Mouse (Mus musculus): ENCODE measurements at regions not wholly inside any gene's neighbourhood (a gene's known extent, or its start where the extent isn't known, plus 50 kb on each side); places are given as distances from the start of the nearest gene placed in this dataset.

DNA sequence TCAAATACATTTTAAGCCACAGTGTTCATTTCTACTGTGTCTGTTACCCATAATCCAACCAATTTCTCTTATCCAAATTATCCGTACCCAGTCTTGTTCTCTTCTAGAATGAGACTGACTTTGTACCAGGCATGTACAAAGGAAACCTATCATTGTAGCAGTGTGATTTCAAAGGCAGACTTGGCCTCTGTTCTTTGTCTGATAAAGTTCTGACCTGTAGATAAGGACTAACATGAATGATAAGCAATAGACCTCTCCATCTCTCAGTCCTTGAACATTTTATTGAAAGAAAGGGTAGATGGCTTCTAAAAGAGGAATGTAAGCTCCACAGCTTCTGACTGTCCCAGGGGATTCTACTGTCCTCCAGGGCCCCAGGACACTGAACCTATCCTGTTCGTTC lies 152.2 kb upstream of the Meis1 start:
- Histone ChIP-seq H3K27me3 (ENCODE audit: control insufficient read depth, insufficient read depth, insufficient read length) (no peaks in the 10 kb centered on the region), H3K4me3 (no peak overlapping the region), H3K36me3 (ENCODE audit: control insufficient read depth, insufficient read depth) (no peaks in the 10 kb centered on the region), H3ac (ENCODE audit: control insufficient read depth, insufficient read length) (no peak overlapping the region), H3K4me2 (ENCODE audit: low read depth) (no peak overlapping the region), H3K79me2 (ENCODE audit: control insufficient read depth, insufficient read depth) (no peaks in the 10 kb centered on the region)
- TF ChIP-seq SRF (IDR thresholded peaks at IDR 0.05; ENCODE audit: control insufficient read depth, insufficient read length, low read depth) (no peak), REST (IDR thresholded peaks at IDR 0.05; ENCODE audit: insufficient read depth, insufficient read length) (no peak), POLR2AphosphoS2 (IDR thresholded peaks at IDR 0.05; ENCODE audit: insufficient read length, low read depth) (no peak), CEBPB (IDR thresholded peaks at IDR 0.05; ENCODE audit: insufficient read depth, poor library complexity, severe bottlenecking) (no peak), POLR2A (IDR thresholded peaks at IDR 0.05; ENCODE audit: insufficient read length, low read depth) (no peak), TCF3 (IDR thresholded peaks at IDR 0.05; ENCODE audit: insufficient read length, low read depth) (no peak), E2F4 (IDR thresholded peaks at IDR 0.05; ENCODE audit: insufficient read depth) (no peak), USF1 (IDR thresholded peaks at IDR 0.05; ENCODE audit: low read depth) (no peak), TCF12 (IDR thresholded peaks at IDR 0.05; ENCODE audit: insufficient read depth, poor library complexity, severe bottlenecking) (no peak), MYOD1 (IDR thresholded peaks at IDR 0.05; ENCODE audit: control insufficient read depth in 1 of 3, insufficient read length in 2 of 3, low read depth in 2 of 3) (no peak), MAX (IDR thresholded peaks at IDR 0.05; ENCODE audit: low read depth) (no peak), MYOG (IDR thresholded peaks at IDR 0.05; ENCODE audit: control insufficient read depth in 1 of 3, insufficient read depth in 1 of 3, insufficient read length in 2 of 3, low read depth in 2 of 3) (no peak)

DNA sequence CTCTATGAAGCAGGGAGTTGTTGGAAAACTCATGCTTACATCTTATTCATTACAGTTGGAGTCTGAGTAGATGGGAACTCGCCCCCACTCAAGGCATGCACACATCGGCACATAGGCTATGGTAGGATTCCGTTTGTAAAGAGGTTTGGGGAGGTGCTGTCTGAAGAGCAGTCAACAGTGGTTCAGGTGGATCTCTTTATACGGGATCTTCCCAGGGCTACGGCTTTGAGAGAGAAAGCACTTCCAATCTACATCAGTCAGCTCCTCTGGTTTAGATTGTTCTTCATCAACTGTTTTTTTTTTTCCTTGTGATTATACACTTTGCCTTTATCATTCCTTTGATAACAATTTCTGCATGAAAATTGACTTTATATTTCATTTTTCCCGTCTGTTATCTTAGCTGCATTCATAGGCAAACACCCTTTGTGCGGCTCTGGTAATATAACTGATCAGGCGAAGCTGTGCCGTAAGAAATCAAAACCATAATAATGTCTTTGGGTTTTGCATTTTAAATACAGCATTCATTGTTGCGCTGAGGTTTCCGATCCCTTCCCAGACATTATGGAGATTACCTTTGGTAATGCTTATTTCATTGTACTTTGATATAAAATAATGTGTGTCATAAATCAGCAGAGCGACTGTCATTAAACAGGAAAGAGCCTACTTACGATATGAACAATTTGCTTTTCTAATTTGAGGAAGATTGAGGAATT lies 155.7 kb upstream of the Meis1 start:
- no peaks in the 10 kb centered on the region for H3K27me3 ChIP-seq (ENCODE audit: control insufficient read depth, insufficient read depth, insufficient read length)
- no peak overlapping the region for H3K4me2 ChIP-seq (ENCODE audit: low read depth)
- H3K79me2 ChIP-seq (ENCODE audit: control insufficient read depth, insufficient read depth) = no peaks in the 10 kb centered on the region
- no peak for TF ChIP-seq E2F4 (IDR thresholded peaks at IDR 0.05; ENCODE audit: insufficient read depth)
- TF ChIP-seq POLR2A (IDR thresholded peaks at IDR 0.05; ENCODE audit: insufficient read length, low read depth) = no peak
- TF ChIP-seq REST (IDR thresholded peaks at IDR 0.05; ENCODE audit: insufficient read depth, insufficient read length) = no peak
- no peak for TF ChIP-seq SRF (IDR thresholded peaks at IDR 0.05; ENCODE audit: control insufficient read depth, insufficient read length, low read depth)
- no peak for TF ChIP-seq TCF3 (IDR thresholded peaks at IDR 0.05; ENCODE audit: insufficient read length, low read depth)
- no peak for TF ChIP-seq CEBPB (IDR thresholded peaks at IDR 0.05; ENCODE audit: insufficient read depth, poor library complexity, severe bottlenecking)
- TF ChIP-seq POLR2AphosphoS2 (IDR thresholded peaks at IDR 0.05; ENCODE audit: insufficient read length, low read depth) = no peak
- no peak for TF ChIP-seq USF1 (IDR thresholded peaks at IDR 0.05; ENCODE audit: low read depth)
- H3ac ChIP-seq (ENCODE audit: control insufficient read depth, insufficient read length) = no peak overlapping the region
- H3K4me3 ChIP-seq = no peak overlapping the region
- H3K36me3 ChIP-seq (ENCODE audit: control insufficient read depth, insufficient read depth) = no peaks in the 10 kb centered on the region

DNA sequence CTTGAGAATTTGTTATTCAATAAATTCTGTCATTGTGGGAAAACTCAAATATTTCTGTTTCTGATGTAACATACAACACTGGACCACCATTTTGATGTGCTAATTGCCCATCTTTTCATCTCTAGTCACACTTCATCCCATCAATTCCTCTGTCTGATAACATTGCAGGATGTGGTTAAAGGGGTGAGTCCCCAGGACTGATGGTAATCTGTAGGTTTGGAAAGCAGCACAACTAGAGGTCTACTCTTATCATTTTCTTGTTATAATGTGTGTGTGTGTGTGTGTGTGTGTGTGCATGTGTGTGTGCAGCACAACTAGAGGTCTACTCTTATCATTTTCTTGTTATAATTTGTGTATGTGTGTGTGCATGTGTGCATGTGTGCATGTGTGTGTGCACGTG lies 160.5 kb upstream of the Meis1 start:
- Histone ChIP-seq H3K79me2 (ENCODE audit: control insufficient read depth, insufficient read depth) (no peaks in the 10 kb centered on the region), H3ac (ENCODE audit: control insufficient read depth, insufficient read length) (no peak overlapping the region), H3K4me3 (no peak overlapping the region), H3K27me3 (ENCODE audit: control insufficient read depth, insufficient read depth, insufficient read length) (no peaks in the 10 kb centered on the region), H3K36me3 (ENCODE audit: control insufficient read depth, insufficient read depth) (no peaks in the 10 kb centered on the region), H3K4me2 (ENCODE audit: low read depth) (no peak overlapping the region)
- TF ChIP-seq MYOD1 (IDR thresholded peaks at IDR 0.05; ENCODE audit: control insufficient read depth in 1 of 3, insufficient read length in 2 of 3, low read depth in 2 of 3) = no peak

DNA sequence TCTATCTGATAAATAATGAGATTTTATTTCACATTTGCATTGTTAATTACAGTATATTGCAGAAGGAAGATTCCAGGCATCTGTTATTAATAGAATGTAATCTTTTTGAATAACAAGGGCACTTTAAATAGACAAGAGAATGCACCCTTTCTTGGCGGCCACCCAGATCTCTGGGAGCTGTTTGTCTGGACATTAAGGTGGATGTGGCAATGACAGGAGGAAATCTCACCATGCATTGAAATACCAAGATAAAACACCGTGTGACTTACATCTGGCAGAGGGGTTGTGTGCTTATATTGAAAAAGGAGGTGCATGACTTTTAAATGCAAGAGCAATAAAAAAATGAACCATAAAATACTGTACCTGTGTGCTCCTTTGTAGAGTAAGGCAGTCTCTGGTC lies 171.0 kb upstream of the Meis1 start:
- no peak overlapping the region for H3K4me2 ChIP-seq (ENCODE audit: low read depth)
- no peak for TF ChIP-seq SRF (IDR thresholded peaks at IDR 0.05; ENCODE audit: control insufficient read depth, insufficient read length, low read depth)
- TF ChIP-seq MAX (IDR thresholded peaks at IDR 0.05; ENCODE audit: low read depth) = no peak
- no peak for TF ChIP-seq REST (IDR thresholded peaks at IDR 0.05; ENCODE audit: insufficient read depth, insufficient read length)
- no peak for TF ChIP-seq POLR2A (IDR thresholded peaks at IDR 0.05; ENCODE audit: insufficient read length, low read depth)
- no peak for TF ChIP-seq CEBPB (IDR thresholded peaks at IDR 0.05; ENCODE audit: insufficient read depth, poor library complexity, severe bottlenecking)
- no peak for TF ChIP-seq MYOG (IDR thresholded peaks at IDR 0.05; ENCODE audit: control insufficient read depth in 1 of 3, insufficient read depth in 1 of 3, insufficient read length in 2 of 3, low read depth in 2 of 3)
- no peak for TF ChIP-seq POLR2AphosphoS2 (IDR thresholded peaks at IDR 0.05; ENCODE audit: insufficient read length, low read depth)
- no peak for TF ChIP-seq USF1 (IDR thresholded peaks at IDR 0.05; ENCODE audit: low read depth)
- no peak for TF ChIP-seq MYOD1 (IDR thresholded peaks at IDR 0.05; ENCODE audit: control insufficient read depth in 1 of 3, insufficient read length in 2 of 3, low read depth in 2 of 3)
- TF ChIP-seq TCF3 (IDR thresholded peaks at IDR 0.05; ENCODE audit: insufficient read length, low read depth) = no peak
- TF ChIP-seq E2F4 (IDR thresholded peaks at IDR 0.05; ENCODE audit: insufficient read depth) = no peak
- no peaks in the 10 kb centered on the region for H3K27me3 ChIP-seq (ENCODE audit: control insufficient read depth, insufficient read depth, insufficient read length)

DNA sequence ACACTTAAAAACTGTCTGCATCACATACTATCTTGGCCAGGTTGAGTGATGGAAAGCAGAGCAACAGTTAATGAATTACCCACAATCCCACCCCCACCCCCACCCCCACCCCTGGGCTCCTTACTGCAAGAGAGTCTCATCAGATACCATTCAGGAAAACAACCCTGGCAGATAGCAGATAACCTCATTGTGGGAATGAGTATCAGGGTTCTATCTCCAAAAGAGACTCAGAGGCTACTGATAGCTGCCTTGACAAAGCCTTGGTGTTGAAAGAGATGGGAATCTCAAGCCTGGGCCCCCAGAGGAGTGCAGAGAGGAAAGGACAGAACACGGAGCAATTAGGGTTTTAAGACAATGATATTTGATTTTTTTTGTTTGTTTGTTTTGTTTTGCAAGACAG lies 175.7 kb upstream of the Meis1 start:
- Histone ChIP-seq H3K79me2 (ENCODE audit: control insufficient read depth, insufficient read depth) (no peaks in the 10 kb centered on the region), H3K27me3 (ENCODE audit: control insufficient read depth, insufficient read depth, insufficient read length) (no peaks in the 10 kb centered on the region), H3K4me2 (ENCODE audit: low read depth) (no peak overlapping the region), H3ac (ENCODE audit: control insufficient read depth, insufficient read length) (no peak overlapping the region), H3K4me3 (no peak overlapping the region), H3K36me3 (ENCODE audit: control insufficient read depth, insufficient read depth) (no peaks in the 10 kb centered on the region)
- no peak for TF ChIP-seq MYOD1 (IDR thresholded peaks at IDR 0.05; ENCODE audit: control insufficient read depth in 1 of 3, insufficient read length in 2 of 3, low read depth in 2 of 3)
- TF ChIP-seq MYOG (IDR thresholded peaks at IDR 0.05; ENCODE audit: control insufficient read depth in 1 of 3, insufficient read depth in 1 of 3, insufficient read length in 2 of 3, low read depth in 2 of 3) = no peak
- TF ChIP-seq REST (IDR thresholded peaks at IDR 0.05; ENCODE audit: insufficient read depth, insufficient read length) = no peak
- TF ChIP-seq CEBPB (IDR thresholded peaks at IDR 0.05; ENCODE audit: insufficient read depth, poor library complexity, severe bottlenecking) = no peak
- TF ChIP-seq E2F4 (IDR thresholded peaks at IDR 0.05; ENCODE audit: insufficient read depth) = no peak
- no peak for TF ChIP-seq POLR2AphosphoS2 (IDR thresholded peaks at IDR 0.05; ENCODE audit: insufficient read length, low read depth)
- no peak for TF ChIP-seq SRF (IDR thresholded peaks at IDR 0.05; ENCODE audit: control insufficient read depth, insufficient read length, low read depth)
- no peak for TF ChIP-seq USF1 (IDR thresholded peaks at IDR 0.05; ENCODE audit: low read depth)
- TF ChIP-seq MAX (IDR thresholded peaks at IDR 0.05; ENCODE audit: low read depth) = no peak
- TF ChIP-seq TCF3 (IDR thresholded peaks at IDR 0.05; ENCODE audit: insufficient read length, low read depth) = no peak

More for the DNA sequence above, 171.0 kb upstream of the Meis1 start:
- no peaks in the 10 kb centered on the region for H3K79me2 ChIP-seq (ENCODE audit: control insufficient read depth, insufficient read depth)
- H3K4me3 ChIP-seq = no peak overlapping the region
- no peaks in the 10 kb centered on the region for H3K36me3 ChIP-seq (ENCODE audit: control insufficient read depth, insufficient read depth)
- H3ac ChIP-seq (ENCODE audit: control insufficient read depth, insufficient read length) = no peak overlapping the region
